Mouse (Mus musculus): ENCODE data around the gene Adcy1.

Gene Adcy1

GRCm38 (mm10) chr11:7068479-7069235 is 5.4 kb downstream of the Adcy1 start:
- DNase-seq (ENCODE audit: low read depth, low spot score) = peak; percentile 72

- no peak for DNase-seq (ENCODE audit: low read depth, low spot score)
These were observed 6.5 kb downstream of the Adcy1 start for GRCm38 (mm10) chr11:7069762-7070161.

- no peak for DNase-seq (ENCODE audit: low read depth, low spot score)
These were observed 8.3 kb downstream of the Adcy1 start for GRCm38 (mm10) chr11:7071617-7072016.

- DNase-seq (ENCODE audit: low read depth, low spot score) = no peak
These were observed 10.3 kb downstream of the Adcy1 start for GRCm38 (mm10) chr11:7073556-7073955.

GRCm38 (mm10) chr11:7076510-7076909 is 13.2 kb downstream of the Adcy1 start:
- peak; percentile 13 for DNase-seq (ENCODE audit: low read depth, low spot score)

- no peak for DNase-seq (ENCODE audit: low read depth, low spot score)
These were observed 18.6 kb downstream of the Adcy1 start for GRCm38 (mm10) chr11:7081893-7082292.

- no peak for DNase-seq (ENCODE audit: low read depth, low spot score)
These were observed 20.6 kb downstream of the Adcy1 start for GRCm38 (mm10) chr11:7083911-7084310.

- no peak for DNase-seq (ENCODE audit: low read depth, low spot score)
These were observed 21.9 kb downstream of the Adcy1 start for GRCm38 (mm10) chr11:7085184-7085583.

GRCm38 (mm10) chr11:7091120-7091519 is 27.8 kb downstream of the Adcy1 start:
- DNase-seq (ENCODE audit: low read depth, low spot score) = no peak

GRCm38 (mm10) chr11:7094844-7095243 is 31.6 kb downstream of the Adcy1 start:
- no peak for DNase-seq (ENCODE audit: low read depth, low spot score)

- DNase-seq (ENCODE audit: low read depth, low spot score) = no peak
These were observed 38.4 kb downstream of the Adcy1 start for GRCm38 (mm10) chr11:7101674-7102073.

GRCm38 (mm10) chr11:7102256-7103194 is 39.2 kb downstream of the Adcy1 start:
- no peak for DNase-seq (ENCODE audit: low read depth, low spot score)

GRCm38 (mm10) chr11:7105337-7105736 is 42.0 kb downstream of the Adcy1 start:
- no peak for DNase-seq (ENCODE audit: low read depth, low spot score)

- DNase-seq (ENCODE audit: low read depth, low spot score) = no peak
These were observed 45.8 kb downstream of the Adcy1 start for GRCm38 (mm10) chr11:7109131-7109530.

- no peak for DNase-seq (ENCODE audit: low read depth, low spot score)
These were observed 49.8 kb downstream of the Adcy1 start for GRCm38 (mm10) chr11:7113046-7113445.

- DNase-seq (ENCODE audit: low read depth, low spot score) = no peak
These were observed 50.4 kb downstream of the Adcy1 start for GRCm38 (mm10) chr11:7113687-7114086.

- DNase-seq (ENCODE audit: low read depth, low spot score) = no peak
These were observed 51.0 kb downstream of the Adcy1 start for GRCm38 (mm10) chr11:7114312-7114711.

- no peak for DNase-seq (ENCODE audit: low read depth, low spot score)
These were observed 53.4 kb downstream of the Adcy1 start for GRCm38 (mm10) chr11:7116647-7117046.

- DNase-seq (ENCODE audit: low read depth, low spot score) = peak; percentile 78
These were observed 66.2 kb downstream of the Adcy1 start for GRCm38 (mm10) chr11:7129319-7130051.

GRCm38 (mm10) chr11:7132736-7133387 is 69.6 kb downstream of the Adcy1 start:
- DNase-seq (ENCODE audit: low read depth, low spot score) = no peak

GRCm38 (mm10) chr11:7133736-7134135 is 70.4 kb downstream of the Adcy1 start:
- DNase-seq (ENCODE audit: low read depth, low spot score) = no peak
